20 mouse cellular contexts compared by ENCODE assay signal in genomic region chr2:134591081-134591694, GRCm38 (mm10). TPM values are rescaled to one million over a fixed set of nuclear protein-coding genes. Genes with fewer than 3 reads are reported as not detected.
"Had no signal": no experiment of that assay in that cellular context is flagged by ENCODE, and none has a peak within 500 bp of the region (broad histone marks: within the 10 kb centered on the region; RNA-seq: fewer than 3 reads in every experiment).

No protein-coding gene starts in this region.

- H3K27ac ChIP-seq: intestine, embryonic 15.5 days; left cerebral cortex, adult 2 months; limb, embryonic 15.5 days; liver, embryonic 13.5 days; lung, embryonic 15.5 days; macrophage had no signal

- H3K4me2 ChIP-seq: intestine, embryonic 15.5 days; limb, embryonic 15.5 days; liver, embryonic 13.5 days; lung, embryonic 15.5 days had no signal

- ATAC-seq: intestine, embryonic 15.5 days; liver, postnatal 0 days had no signal

- H3K27me3 ChIP-seq: intestine, embryonic 15.5 days; limb, embryonic 15.5 days; liver, embryonic 13.5 days; lung, embryonic 15.5 days; megakaryocyte, embryonic 14.5 days had no signal

- H3K9ac ChIP-seq: intestine, embryonic 15.5 days; limb, embryonic 15.5 days; liver, embryonic 13.5 days; liver, postnatal 0 days; lung, embryonic 15.5 days had no signal

- H3K36me3 ChIP-seq: intestine, embryonic 15.5 days; limb, embryonic 15.5 days; liver, embryonic 13.5 days had no signal

- DNase-seq: kidney, adult 2 months; kidney, postnatal 25 days; liver, embryonic 13.5 days; liver, postnatal 0 days; lung, postnatal 14 days; thymus, adult 18-20 months; thymus, postnatal 14 days had no signal

- H3K4me1 ChIP-seq: intestine, embryonic 15.5 days; limb, embryonic 15.5 days; liver, embryonic 13.5 days; lung, embryonic 15.5 days; megakaryocyte, embryonic 14.5 days had no signal

- H3K9me3 ChIP-seq: intestine, embryonic 15.5 days; limb, embryonic 15.5 days; liver, embryonic 13.5 days; lung, embryonic 15.5 days; megakaryocyte, embryonic 14.5 days had no signal

- H3K4me3 ChIP-seq: intestine, embryonic 15.5 days; left cerebral cortex, adult 2 months; limb, embryonic 15.5 days; liver, embryonic 13.5 days; lung, embryonic 15.5 days; megakaryocyte, embryonic 14.5 days had no signal

RNA-seq across cellular contexts. Expression of gene Hao1, which starts 37.0 kb away (rescaled TPM):
- total RNA-seq: layer of hippocampus, postnatal 25 days; left cerebral cortex, adult 2 months; left cerebral cortex, postnatal 25 days; monocyte, adult 5-6 weeks; neutrophil, adult 5-6 weeks had no signal
- polyA plus RNA-seq: intestine, embryonic 15.5 days; kidney, adult 2 months; limb, embryonic 11.5 days; lung, embryonic 15.5 days; macrophage; stomach, embryonic 14.5 days; urinary bladder, adult 2 months had no signal
